Mouse (Mus musculus) cerebellum, adult 2 months (tissue): Measurements from ENCODE around the gene Aicda. TPM values are rescaled to one million over a fixed set of nuclear protein-coding genes. Genes with fewer than 3 reads are reported as not detected.
"Not testable (repeated sequence)": the region's sequence is repeated elsewhere in the genome, so short reads cannot be mapped to it uniquely, and the experiment has no call there.

Source experiments
- DNase-seq, 2 experiments: peaks; one replicate each; pipeline ENCODE4 v3.0.0; 2021
- H3K27ac ChIP-seq: fragments of 200-500 bp; 2 replicates; pipeline ENCODE4 v1.5.1; 2012; ENCODE audit warnings: low read length, control low read depth, inconsistent platforms; ENCODE audit not compliant: insufficient read depth
- H3K27me3 ChIP-seq: fragments of 200-500 bp; 2 replicates; pipeline ENCODE4 v1.6.1; 2012; ENCODE audit warnings: inconsistent platforms, mild to moderate bottlenecking, low read length, moderate library complexity; ENCODE audit not compliant: control insufficient read depth, insufficient read depth
- H3K4me1 ChIP-seq: fragments of 200-500 bp; 2 replicates; pipeline ENCODE4 v1.6.1; 2011; ENCODE audit warnings: low read length; ENCODE audit not compliant: control insufficient read depth, insufficient read depth
- H3K4me3 ChIP-seq: fragments of 200-500 bp; replicated peaks from 2 replicates; pipeline ENCODE3; 2011; ENCODE audit warnings: mild to moderate bottlenecking, low read depth, low read length, control low read depth; ENCODE audit not compliant: insufficient read depth
- CTCF ChIP-seq: fragments of 200-500 bp; IDR thresholded peaks from 2 replicates; pipeline ENCODE4 v1.5.1; 2011; ENCODE audit warnings: low read depth, mild to moderate bottlenecking, control low read depth, low read length, moderate library complexity, borderline replicate concordance; ENCODE audit not compliant: insufficient read depth
- POLR2A ChIP-seq: fragments of 200-500 bp; IDR thresholded peaks from 2 replicates; pipeline ENCODE4 v1.6.1; 2011; ENCODE audit warnings: low read length, control low read depth, borderline replicate concordance; ENCODE audit not compliant: insufficient read depth
- WGBS: fragments of 180-500 bp; shearing (Covaris S2); methylation state at CpG from one replicate; pipeline ENCODE4 v1.1.7; 2018; 5-methylcytosine and 5-hydroxymethylcytosine counted together
- polyA plus RNA-seq: library from polyadenylated mRNA; depleted of rRNA; stranded (reverse); fragments of >200 nt; gene quantifications from 2 replicates; pipeline ENCODE4 v1.2.3, GENCODE M21; 2012; rRNA removed

Aicda gene
- not detected in 2 replicates for polyA plus RNA-seq

DNA sequence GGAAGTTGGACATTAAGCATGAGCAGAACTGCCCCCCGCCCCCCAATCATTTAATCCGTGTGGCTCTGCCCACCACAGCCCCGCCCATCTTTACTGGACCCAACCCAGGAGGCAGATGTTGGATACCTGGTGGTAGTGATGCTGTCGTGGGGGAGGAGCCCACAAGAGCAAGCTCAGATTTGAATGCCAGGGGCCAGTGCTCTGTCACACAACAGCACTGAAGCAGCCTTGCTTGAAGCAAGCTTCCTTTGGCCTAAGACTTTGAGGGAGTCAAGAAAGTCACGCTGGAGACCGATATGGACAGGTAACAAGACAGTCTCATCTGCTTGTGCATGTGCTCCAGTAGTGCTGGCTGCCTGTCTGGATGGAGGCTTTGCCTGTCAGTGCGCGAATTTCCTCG lies at the start of gene Aicda:
Gene Aicda (plus strand): TSS at position 196 of the 400 bp plus-strand sequence.
- no peak for DNase-seq
- H3K4me1 ChIP-seq, result no peaks in the 10 kb centered on the region
- H3K27ac ChIP-seq, result no peak within 1 kb of the TSS
- TF ChIP-seq CTCF (no peak), POLR2A (no peak)
- no peak within 1 kb of the TSS for H3K4me3 ChIP-seq
- 59% methylated on average over 9 of the region's 9 CpGs for WGBS
- no peaks in the 10 kb centered on the region for H3K27me3 ChIP-seq

GRCm38 (mm10) chr6:122505041-122505440 lies 48.6 kb upstream of the Aicda start:
- no peak for DNase-seq
- H3K4me1 ChIP-seq, result no peaks in the 10 kb centered on the region
- H3K4me3 ChIP-seq, result no peak overlapping the region
- TF ChIP-seq POLR2A (no peak), CTCF (no peak)
- H3K27ac ChIP-seq, result no peak overlapping the region
- WGBS, result 81% methylated on average over 4 of the region's 4 CpGs
- no peaks in the 10 kb centered on the region for H3K27me3 ChIP-seq

GRCm38 (mm10) chr6:122505545-122505944 lies 48.1 kb upstream of the Aicda start, which contains the start of gene Mfap5:
TSS of gene Mfap5 (plus strand) at chr6:122505845.
- no peak for DNase-seq
- 89% methylated on average over 3 of the region's 3 CpGs for whole genome bisulfite sequencing
- Histone ChIP-seq H3K27me3 (no peaks in the 10 kb centered on the region), H3K4me1 (no peaks in the 10 kb centered on the region), H3K27ac (no peak within 1 kb of the TSS), H3K4me3 (no peak within 1 kb of the TSS)
- no peak for TF ChIP-seq POLR2A
- TF ChIP-seq CTCF, result no peak

DNA sequence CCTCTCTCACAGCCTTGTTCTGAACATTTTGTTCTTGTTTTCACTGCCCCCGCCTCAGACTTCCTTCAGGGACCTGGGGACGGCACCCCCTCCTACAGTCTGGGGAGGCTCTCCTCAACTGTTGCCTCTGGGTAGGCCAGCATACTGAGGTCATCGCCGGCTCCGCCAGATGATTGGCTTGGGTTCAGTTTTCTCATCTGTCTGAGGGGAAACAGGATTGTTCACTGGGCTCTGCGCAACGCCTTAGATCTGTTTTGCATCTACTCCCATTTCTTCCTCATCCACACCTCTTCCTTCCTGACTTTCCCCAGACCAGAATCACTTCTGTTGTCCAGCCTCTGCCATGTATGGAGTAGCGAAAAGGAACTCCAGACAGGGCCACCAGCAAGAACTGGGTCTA lies 45.1 kb upstream of the Aicda start:
- Histone ChIP-seq H3K27ac (no peak overlapping the region), H3K4me3 (no peak overlapping the region), H3K4me1 (no peaks in the 10 kb centered on the region), H3K27me3 (no peaks in the 10 kb centered on the region)
- TF ChIP-seq POLR2A (no peak), CTCF (no peak)
- WGBS, result 77% methylated on average over 8 of the region's 8 CpGs
- no peak for DNase-seq

DNA sequence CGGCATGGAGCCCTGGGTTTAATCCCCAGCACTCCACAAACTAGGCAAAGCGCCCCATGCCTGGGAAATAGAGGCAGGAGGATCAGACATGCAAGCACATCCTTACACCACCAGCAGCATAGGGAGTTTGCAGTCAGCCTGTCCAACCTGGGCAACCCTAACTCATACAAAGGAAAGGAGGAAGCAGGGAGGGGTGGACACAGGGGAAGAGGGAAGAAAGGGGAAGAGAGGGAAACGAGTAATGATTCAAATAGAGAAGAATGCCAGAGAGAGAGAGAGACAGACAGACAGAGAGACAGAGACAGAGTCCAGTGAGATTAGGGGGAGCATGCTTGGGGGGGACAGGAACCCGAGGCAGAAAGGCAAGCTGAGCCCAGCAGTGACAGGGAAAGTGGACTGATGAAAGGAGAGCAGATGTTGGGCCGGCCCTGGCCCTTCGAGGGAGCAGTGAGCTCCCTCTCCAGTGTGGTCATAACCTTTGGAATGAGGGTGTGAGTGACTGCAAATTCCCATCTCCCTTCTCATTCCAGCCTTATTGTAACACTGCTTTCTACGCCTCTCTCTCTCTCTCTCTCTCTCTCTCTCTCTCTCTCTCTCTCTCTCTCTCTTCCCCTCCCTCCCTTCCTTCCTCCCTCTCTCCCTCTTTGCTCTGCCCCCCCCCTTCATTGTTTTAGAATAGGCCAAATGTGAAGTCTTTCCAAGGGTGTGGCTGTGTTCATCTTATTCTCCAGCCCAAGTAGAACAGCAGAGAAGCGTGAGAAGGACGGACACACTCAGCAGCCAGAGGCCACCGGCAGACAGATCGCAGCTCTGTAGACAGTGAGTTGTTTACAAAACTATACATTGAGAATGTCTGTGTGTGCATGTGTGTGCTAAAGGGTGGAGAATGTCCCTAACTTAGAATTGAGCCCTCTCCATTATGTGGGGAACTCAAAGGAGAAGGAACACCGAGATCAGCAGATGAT lies 40.4 kb upstream of the Aicda start:
- Histone ChIP-seq H3K27me3 (no peaks in the 10 kb centered on the region), H3K4me1 (no peaks in the 10 kb centered on the region), H3K27ac (no peak overlapping the region), H3K4me3 (no peak overlapping the region)
- TF ChIP-seq POLR2A (no peak), CTCF (no peak)
- WGBS, result 76% methylated on average over 12 of the region's 12 CpGs
- DNase-seq, result no peak

DNA sequence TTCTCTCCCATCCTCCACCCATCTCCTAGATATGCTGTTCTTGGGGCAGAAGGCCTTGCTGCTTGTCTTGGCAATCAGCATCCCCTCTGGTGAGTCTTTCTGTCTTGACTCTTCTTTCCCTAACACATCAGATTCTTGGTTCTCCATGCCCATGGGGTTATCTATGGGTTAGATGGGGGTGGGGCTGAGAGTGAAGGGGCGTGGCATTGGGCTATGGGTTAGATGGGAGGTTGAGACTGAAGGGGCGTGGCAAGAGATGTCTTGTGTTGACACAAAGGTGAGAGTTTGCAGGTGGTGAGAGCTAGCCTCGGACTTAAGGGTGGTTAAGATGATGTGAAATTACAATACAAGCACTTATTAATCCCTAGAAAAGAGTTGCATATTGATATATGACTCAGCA lies 39.3 kb upstream of the Aicda start:
- WGBS, result 77% methylated on average over 3 of the region's 3 CpGs
- DNase-seq, result no peak
- no peaks in the 10 kb centered on the region for H3K27me3 ChIP-seq
- H3K4me1 ChIP-seq, result no peaks in the 10 kb centered on the region
- no peak overlapping the region for H3K4me3 ChIP-seq
- H3K27ac ChIP-seq, result no peak overlapping the region
- no peak for TF ChIP-seq POLR2A
- no peak for TF ChIP-seq CTCF

- not testable (repeated sequence) for H3K4me3 ChIP-seq, DNase-seq, H3K27me3 ChIP-seq, H3K4me1 ChIP-seq, H3K27ac ChIP-seq
- WGBS, result 86% methylated on average over 2 of the region's 2 CpGs
Measured at GRCm38 (mm10) chr6:122515762-122516161, 37.8 kb upstream of the Aicda start.

- Histone ChIP-seq H3K4me1 (no peaks in the 10 kb centered on the region), H3K4me3 (no peak overlapping the region), H3K27me3 (no peaks in the 10 kb centered on the region), H3K27ac (no peak overlapping the region)
- TF ChIP-seq CTCF, result no peak
- no peak for TF ChIP-seq POLR2A
- WGBS, result 74% methylated on average over 1 of the region's 1 CpGs
- no peak for DNase-seq
Measured at GRCm38 (mm10) chr6:122517668-122518067, 35.9 kb upstream of the Aicda start.
